Mouse (Mus musculus): ENCODE measurements around the gene Spata13. TPM values are rescaled to one million over a fixed set of nuclear protein-coding genes. Genes with fewer than 3 reads are reported as not detected.

Spata13 gene
- total and polyA plus RNA-seq, 3 experiments: 0.09 to 0.71 TPM; not detected in 1

DNA sequence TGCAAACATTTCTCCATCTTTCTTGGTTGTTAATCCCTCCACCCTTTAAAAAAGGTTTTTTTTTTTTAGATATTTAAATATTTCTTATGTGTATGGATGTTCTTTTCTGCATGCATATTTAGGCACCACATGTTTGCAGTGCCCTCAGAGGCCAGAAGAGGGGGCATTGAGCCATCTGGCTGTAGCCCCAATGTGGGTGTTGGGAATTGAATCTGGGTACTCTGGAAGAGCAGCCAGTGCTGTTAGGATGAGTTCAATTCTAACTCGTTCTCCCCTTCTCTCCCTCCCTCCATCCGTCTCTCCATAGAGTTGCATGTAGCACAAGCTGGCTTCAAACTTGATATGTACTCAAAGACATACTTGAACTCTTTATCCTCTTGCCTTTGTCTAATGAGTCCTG lies 139.7 kb downstream of the Spata13 start:
- Histone ChIP-seq H3K36me3 (replicated peaks) (no peaks in the 10 kb centered on the region), H3K27me3 (ENCODE audit: insufficient read depth, low read length) (0 out of 2 replicates have a peak, but pooled peaks cover 13% of the 10 kb centered on the region), H3K4me3 (ENCODE audit: low read depth, low read length) (no peak overlapping the region), H3K9me3 (replicated peaks) (no peaks in the 10 kb centered on the region), H3K4me1 (ENCODE audit: insufficient read depth, low read depth, low read length) (peaks cover 13% of the 10 kb centered on the region)
- no peak for ATAC-seq (ENCODE audit: extremely low read depth, insufficient number of reproducible peaks, low FRiP score, poor library complexity, severe bottlenecking)
- TF ChIP-seq TAL1 (conservative IDR thresholded peaks at IDR 0.05; ENCODE audit: low read depth, low read length) (no peak), GATA2 (IDR thresholded peaks at IDR 0.05; ENCODE audit: borderline replicate concordance, low read depth, low read length) (no peak), GATA1 (IDR thresholded peaks at IDR 0.05; ENCODE audit: borderline replicate concordance, low read length) (no peak), CTCF (IDR thresholded peaks at IDR 0.05; ENCODE audit: low read depth, low read length) (no peak), POLR2AphosphoS5 (IDR thresholded peaks at IDR 0.05; ENCODE audit: insufficient replicate concordance, low read depth, low read length) (no peak)
- no peak for DNase-seq (ENCODE audit: low spot score)

DNA sequence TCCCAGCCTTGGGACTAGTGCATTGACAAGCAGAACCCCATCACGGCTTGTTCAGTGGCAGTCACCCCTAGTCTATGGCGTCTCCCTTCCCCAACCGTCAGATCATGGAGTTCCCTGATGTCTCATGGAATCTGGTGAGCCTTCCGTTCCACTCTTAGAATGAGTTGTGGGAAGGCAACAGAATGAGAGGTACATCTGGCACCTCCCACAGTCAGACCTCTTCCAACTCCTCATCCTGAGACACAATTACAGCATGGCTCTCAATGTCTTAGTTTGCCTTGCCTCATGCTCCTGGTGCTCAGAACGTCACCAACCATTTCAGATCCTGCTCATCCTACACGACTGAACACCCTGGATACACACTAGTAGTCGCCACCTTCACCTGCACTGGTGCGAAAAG lies 142.7 kb downstream of the Spata13 start:
- ATAC-seq (ENCODE audit: extremely low read depth, insufficient number of reproducible peaks, low FRiP score, poor library complexity, severe bottlenecking): no peak
- no peak for DNase-seq (ENCODE audit: low spot score)
- peaks cover 14% of the 10 kb centered on the region; the same call in 1 of the 2 replicates for H3K27me3 ChIP-seq (ENCODE audit: insufficient read depth, low read length)
- peaks cover 10% of the 10 kb centered on the region for H3K4me1 ChIP-seq (ENCODE audit: insufficient read depth, low read depth, low read length)
- H3K9me3 ChIP-seq (replicated peaks): 0 out of 2 replicates have a peak, but pooled peaks cover 3% of the 10 kb centered on the region
- no peak overlapping the region for H3K4me3 ChIP-seq (ENCODE audit: low read depth, low read length)
- TF ChIP-seq CTCF (IDR thresholded peaks at IDR 0.05; ENCODE audit: low read depth, low read length) (no peak), GATA2 (IDR thresholded peaks at IDR 0.05; ENCODE audit: borderline replicate concordance, low read depth, low read length) (no peak), POLR2AphosphoS5 (IDR thresholded peaks at IDR 0.05; ENCODE audit: insufficient replicate concordance, low read depth, low read length) (no peak), GATA1 (IDR thresholded peaks at IDR 0.05; ENCODE audit: borderline replicate concordance, low read length) (no peak), TAL1 (conservative IDR thresholded peaks at IDR 0.05; ENCODE audit: low read depth, low read length) (no peak)
- H3K36me3 ChIP-seq (replicated peaks): no peaks in the 10 kb centered on the region

DNA sequence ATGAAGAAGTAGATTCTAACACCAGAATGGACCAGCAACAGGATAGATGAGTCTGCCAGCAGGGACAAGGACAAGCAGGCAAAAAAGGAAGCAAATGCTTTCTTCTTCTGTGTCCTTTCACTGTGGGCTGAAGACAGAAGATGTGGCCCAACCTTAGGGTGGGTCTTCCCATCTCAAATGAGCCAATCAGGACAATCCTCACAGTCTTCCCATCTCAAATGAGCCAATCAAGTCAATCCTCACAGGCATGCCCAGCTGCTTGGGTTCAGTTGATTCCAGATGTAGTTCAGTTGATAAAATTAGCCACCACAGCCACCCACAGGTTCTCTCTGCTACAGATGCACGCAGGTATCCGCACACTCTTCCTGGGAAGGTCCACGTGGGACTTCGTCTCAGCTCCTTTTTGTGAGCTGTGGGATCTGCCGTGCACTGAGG lies 143.7 kb downstream of the Spata13 start:
- 0 out of 2 replicates have a peak, but pooled peaks cover 3% of the 10 kb centered on the region for H3K9me3 ChIP-seq (replicated peaks)
- no peak for DNase-seq (ENCODE audit: low spot score)
- TF ChIP-seq CTCF (IDR thresholded peaks at IDR 0.05; ENCODE audit: low read depth, low read length) (no peak), GATA1 (IDR thresholded peaks at IDR 0.05; ENCODE audit: borderline replicate concordance, low read length) (no peak), POLR2AphosphoS5 (IDR thresholded peaks at IDR 0.05; ENCODE audit: insufficient replicate concordance, low read depth, low read length) (no peak), TAL1 (conservative IDR thresholded peaks at IDR 0.05; ENCODE audit: low read depth, low read length) (no peak), GATA2 (IDR thresholded peaks at IDR 0.05; ENCODE audit: borderline replicate concordance, low read depth, low read length) (no peak)
- peaks cover 13% of the 10 kb centered on the region; the same call in 1 of the 2 replicates for H3K27me3 ChIP-seq (ENCODE audit: insufficient read depth, low read length)
- H3K4me1 ChIP-seq (ENCODE audit: insufficient read depth, low read depth, low read length): peaks cover 14% of the 10 kb centered on the region
- H3K36me3 ChIP-seq (replicated peaks): no peaks in the 10 kb centered on the region
- peak; percentile 40; the same call in 1 of the 2 replicates for ATAC-seq (ENCODE audit: extremely low read depth, insufficient number of reproducible peaks, low FRiP score, poor library complexity, severe bottlenecking)
- H3K4me3 ChIP-seq (ENCODE audit: low read depth, low read length): no peak overlapping the region

DNA sequence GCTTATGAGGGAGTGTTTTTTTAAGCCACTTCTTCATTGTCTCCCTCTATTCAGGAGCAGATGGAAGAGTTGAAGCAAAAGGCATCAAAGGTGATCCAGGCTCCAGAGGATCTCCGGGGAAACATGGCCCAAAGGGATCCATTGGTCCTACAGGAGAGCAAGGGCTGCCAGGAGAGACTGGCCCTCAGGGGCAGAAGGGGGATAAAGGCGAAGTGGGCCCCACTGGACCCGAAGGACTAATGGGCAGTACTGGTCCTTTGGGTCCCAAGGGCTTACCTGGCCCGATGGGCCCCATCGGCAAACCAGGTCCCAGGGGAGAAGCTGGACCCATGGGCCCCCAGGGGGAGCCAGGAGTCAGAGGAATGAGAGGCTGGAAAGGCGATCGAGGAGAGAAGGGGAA lies 145.4 kb downstream of the Spata13 start:
- Histone ChIP-seq H3K27me3 (ENCODE audit: insufficient read depth, low read length) (peaks cover 12% of the 10 kb centered on the region), H3K4me3 (ENCODE audit: low read depth, low read length) (no peak overlapping the region), H3K9me3 (replicated peaks) (0 out of 2 replicates have a peak, but pooled peaks cover 3% of the 10 kb centered on the region), H3K36me3 (replicated peaks) (no peaks in the 10 kb centered on the region), H3K4me1 (ENCODE audit: insufficient read depth, low read depth, low read length) (peaks cover 26% of the 10 kb centered on the region)
- no peak for TF ChIP-seq CTCF (IDR thresholded peaks at IDR 0.05; ENCODE audit: low read depth, low read length)
- ATAC-seq (ENCODE audit: extremely low read depth, insufficient number of reproducible peaks, low FRiP score, poor library complexity, severe bottlenecking): no peak
- no peak for DNase-seq (ENCODE audit: low spot score)

DNA sequence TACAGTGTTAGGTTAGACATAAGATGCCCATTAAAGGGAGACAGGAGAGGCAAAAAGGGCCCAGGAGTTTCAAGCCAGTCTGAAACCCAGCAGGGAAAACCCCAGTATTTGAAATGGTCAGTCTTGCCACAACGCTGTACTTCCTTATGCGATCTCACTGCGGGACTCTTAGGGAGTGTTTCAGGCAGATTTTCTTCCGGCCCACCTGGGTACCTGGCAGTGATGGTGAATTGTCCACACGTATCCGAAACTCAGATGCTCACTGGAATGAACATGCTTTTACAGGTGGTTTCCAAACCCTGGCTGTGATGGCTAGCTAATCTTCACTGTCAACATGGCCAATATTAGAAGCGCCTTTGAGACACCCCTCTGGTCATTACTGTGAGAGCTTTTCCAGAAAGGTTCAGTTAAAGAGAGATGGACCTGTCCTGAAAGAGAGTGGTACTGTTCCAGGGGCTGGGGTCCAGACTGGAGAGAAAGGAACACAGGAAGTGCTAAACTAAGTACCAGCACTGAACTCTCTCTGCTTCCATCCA lies 148.4 kb downstream of the Spata13 start:
- TF ChIP-seq GATA1 (IDR thresholded peaks at IDR 0.05; ENCODE audit: borderline replicate concordance, low read length): no peak
- TF ChIP-seq TAL1 (conservative IDR thresholded peaks at IDR 0.05; ENCODE audit: low read depth, low read length): no peak
- TF ChIP-seq GATA2 (IDR thresholded peaks at IDR 0.05; ENCODE audit: borderline replicate concordance, low read depth, low read length): no peak
- TF ChIP-seq CTCF (IDR thresholded peaks at IDR 0.05; ENCODE audit: low read depth, low read length): no peak
- peaks cover 12% of the 10 kb centered on the region for H3K27me3 ChIP-seq (ENCODE audit: insufficient read depth, low read length)
- H3K4me1 ChIP-seq (ENCODE audit: insufficient read depth, low read depth, low read length): peaks cover 35% of the 10 kb centered on the region
- H3K9me3 ChIP-seq (replicated peaks): 0 out of 2 replicates have a peak, but pooled peaks cover 3% of the 10 kb centered on the region
- DNase-seq (ENCODE audit: low spot score) (no peak), ATAC-seq (ENCODE audit: extremely low read depth, insufficient number of reproducible peaks, low FRiP score, poor library complexity, severe bottlenecking) (no peak)
- peaks cover 5% of the 10 kb centered on the region for H3K36me3 ChIP-seq (replicated peaks)
- H3K4me3 ChIP-seq (ENCODE audit: low read depth, low read length): no peak overlapping the region

DNA sequence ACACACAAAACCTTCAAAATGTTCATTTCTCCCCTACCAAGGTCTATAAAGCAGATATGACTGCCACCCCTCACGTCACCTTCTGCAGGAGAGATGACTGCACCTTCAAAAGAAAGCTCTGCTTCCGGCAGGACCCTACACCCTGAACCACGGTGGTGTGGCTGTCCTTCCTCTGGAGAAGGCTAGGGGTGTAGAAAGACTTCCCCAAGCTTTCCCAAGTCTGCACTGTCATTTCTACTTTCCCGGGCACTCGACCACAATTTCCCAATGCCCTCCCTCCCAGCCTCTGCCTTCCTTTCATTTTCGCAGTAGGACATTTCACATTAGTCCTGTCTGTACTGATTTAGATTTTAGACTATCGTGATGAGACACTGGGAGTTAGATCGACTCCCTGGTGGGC lies 149.4 kb downstream of the Spata13 start:
- no peak for ATAC-seq (ENCODE audit: extremely low read depth, insufficient number of reproducible peaks, low FRiP score, poor library complexity, severe bottlenecking)
- Histone ChIP-seq H3K4me1 (ENCODE audit: insufficient read depth, low read depth, low read length) (peaks cover 29% of the 10 kb centered on the region), H3K9me3 (replicated peaks) (0 out of 2 replicates have a peak, but pooled peaks cover 3% of the 10 kb centered on the region), H3K36me3 (replicated peaks) (peaks cover 15% of the 10 kb centered on the region), H3K27me3 (ENCODE audit: insufficient read depth, low read length) (peaks cover 12% of the 10 kb centered on the region), H3K4me3 (ENCODE audit: low read depth, low read length) (no peak overlapping the region; the same call in 1 of the 2 replicates)
- no peak for DNase-seq (ENCODE audit: low spot score)
- TF ChIP-seq GATA2 (IDR thresholded peaks at IDR 0.05; ENCODE audit: borderline replicate concordance, low read depth, low read length): no peak
- TF ChIP-seq GATA1 (IDR thresholded peaks at IDR 0.05; ENCODE audit: borderline replicate concordance, low read length): no peak
- no peak for TF ChIP-seq TAL1 (conservative IDR thresholded peaks at IDR 0.05; ENCODE audit: low read depth, low read length)
- TF ChIP-seq POLR2AphosphoS5 (IDR thresholded peaks at IDR 0.05; ENCODE audit: insufficient replicate concordance, low read depth, low read length): no peak
- TF ChIP-seq CTCF (IDR thresholded peaks at IDR 0.05; ENCODE audit: low read depth, low read length): no peak
